Mouse (Mus musculus) heart, postnatal 0 days (tissue): ENCODE results near the gene Gna11.

Experiments used
- CTCF ChIP-seq: IDR thresholded peaks from 2 replicates; pipeline ENCODE4 v1.5.1; 2016; ENCODE audit warnings: antibody characterized with exemption, control low read depth, low read depth
- EP300 ChIP-seq: IDR thresholded peaks from 2 replicates; pipeline ENCODE4 v1.6.1; 2016; ENCODE audit warnings: antibody characterized with exemption, low read depth

GRCm38 (mm10) chr10:81553807-81554755 lies 9.1 kb upstream of the Gna11 start:
- TF ChIP-seq CTCF: no peak
- no peak for TF ChIP-seq EP300
